Mouse (Mus musculus) embryonic fibroblast, embryonic 13.5 days (primary cell): ENCODE results near the gene Gigyf1. TPM values are rescaled to one million over a fixed set of nuclear protein-coding genes. Genes with fewer than 3 reads are reported as not detected.

Experiments
- H3K27ac ChIP-seq: 2 replicates; pipeline ENCODE4 v1.5.1; 2012; ENCODE audit warnings: low read length, control low read depth, inconsistent platforms; ENCODE audit not compliant: insufficient read depth
- H3K4me1 ChIP-seq: 2 replicates; pipeline ENCODE4 v1.6.1; 2011; ENCODE audit warnings: low read length; ENCODE audit not compliant: control insufficient read depth, insufficient read depth
- H3K4me3 ChIP-seq: 2 replicates; pipeline ENCODE4 v1.5.1; 2011; ENCODE audit warnings: mild to moderate bottlenecking, control low read depth, low read length; ENCODE audit not compliant: insufficient read depth
- CTCF ChIP-seq: IDR thresholded peaks from 2 replicates; pipeline ENCODE4 v1.5.1; 2011; ENCODE audit warnings: mild to moderate bottlenecking, control low read depth, low read length, moderate library complexity, borderline replicate concordance; ENCODE audit not compliant: insufficient read depth
- POLR2A ChIP-seq: IDR thresholded peaks from 2 replicates; pipeline ENCODE4 v1.6.1; 2011; ENCODE audit warnings: low read depth, mild to moderate bottlenecking, control low read depth, low read length, moderate library complexity
- polyA plus RNA-seq: library from polyadenylated mRNA; stranded (reverse); fragments of >200 nt; gene quantifications from 2 replicates; pipeline ENCODE4 v1.2.4, GENCODE M21; 2011; ENCODE audit warnings: low read depth; ENCODE audit not compliant: missing spikeins, insufficient read length

The Gigyf1 gene
- 12.1 and 17.7 TPM in 2 replicates for polyA plus RNA-seq

DNA sequence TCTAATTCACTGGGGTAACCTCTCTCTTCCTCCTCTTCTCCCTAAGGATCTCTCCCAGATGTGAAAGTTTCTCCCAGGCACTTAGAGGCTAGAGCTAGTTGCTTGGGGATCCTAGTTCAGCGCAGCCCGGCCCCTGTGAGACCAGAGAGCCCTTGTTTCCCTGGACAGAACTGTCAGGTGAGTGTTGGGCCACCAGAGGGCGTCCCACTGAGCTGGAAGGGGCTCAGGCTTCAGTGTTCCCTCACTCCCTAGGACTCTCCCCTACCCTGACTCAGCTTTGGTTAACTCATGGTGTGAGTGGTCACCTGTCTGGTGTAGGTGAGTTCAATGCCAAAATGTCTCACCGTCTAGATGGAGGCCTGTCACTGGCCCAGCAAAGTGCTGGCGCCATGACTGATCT lies at the start of gene Gigyf1:
Gene Gigyf1, plus strand, starts transcription at position 113 of the 400 bp plus-strand sequence.
- no peak within 1 kb of the TSS for H3K27ac ChIP-seq
- TF ChIP-seq CTCF = peak; percentile 42; the same call in 1 of the 2 replicates
- TF ChIP-seq POLR2A = no peak
- no peaks in the 10 kb centered on the region for H3K4me1 ChIP-seq
- no peak within 1 kb of the TSS for H3K4me3 ChIP-seq

DNA sequence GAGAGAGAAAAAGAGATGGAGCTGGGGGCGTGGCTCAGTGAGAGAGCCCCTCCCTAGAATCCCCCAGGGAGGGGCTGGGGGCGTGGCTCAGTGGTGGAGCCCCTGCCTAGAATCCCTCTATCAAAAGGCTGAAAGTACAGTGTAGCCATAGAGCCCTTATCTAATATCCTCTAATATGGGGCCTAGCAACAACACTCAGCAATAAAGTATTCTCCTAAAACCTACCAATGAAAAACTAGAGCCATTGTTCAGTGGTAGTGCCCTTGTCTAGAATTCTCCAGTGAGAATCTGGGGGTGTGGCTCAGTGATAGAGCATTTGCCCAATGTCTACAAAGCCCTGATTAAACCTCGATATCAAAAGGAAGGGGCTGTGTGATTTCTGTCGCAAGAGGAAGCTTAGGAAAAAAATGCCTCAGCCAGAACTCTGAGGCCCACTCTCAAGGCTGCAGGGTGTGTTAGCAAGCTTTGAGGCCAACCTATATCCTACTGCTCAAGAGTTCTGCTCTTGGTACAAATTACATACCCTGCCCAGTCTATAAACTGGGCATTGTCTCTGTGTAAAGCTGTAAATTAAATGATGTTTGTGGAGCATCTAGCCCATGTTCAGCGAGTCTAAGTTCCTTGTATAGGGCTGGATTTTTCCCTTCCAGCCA lies 46.0 kb upstream of the Gigyf1 start:
- no peaks in the 10 kb centered on the region for H3K4me1 ChIP-seq
- no peak for TF ChIP-seq POLR2A
- no peak overlapping the region for H3K27ac ChIP-seq
- no peak overlapping the region for H3K4me3 ChIP-seq

DNA sequence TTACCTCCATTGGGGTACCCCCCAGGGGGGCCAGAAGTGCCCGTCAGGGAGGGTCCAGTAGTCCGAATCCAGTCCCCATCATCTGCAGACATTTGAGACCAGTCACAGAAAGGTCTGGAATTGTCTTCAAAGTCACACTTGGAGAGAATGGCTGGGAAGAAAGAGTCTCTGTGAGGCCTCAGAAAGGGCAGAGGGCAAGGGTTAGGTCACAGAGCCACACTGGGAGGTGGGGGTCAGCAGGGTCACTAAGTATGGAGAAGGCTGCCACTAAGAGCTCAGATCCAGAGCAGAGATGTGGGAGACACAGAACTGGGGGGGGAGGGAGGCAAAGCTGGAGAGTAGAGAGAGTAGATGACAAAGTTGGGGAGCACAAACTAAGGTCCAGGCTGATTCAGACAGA lies 44.0 kb upstream of the Gigyf1 start:
- H3K27ac ChIP-seq = no peak overlapping the region

DNA sequence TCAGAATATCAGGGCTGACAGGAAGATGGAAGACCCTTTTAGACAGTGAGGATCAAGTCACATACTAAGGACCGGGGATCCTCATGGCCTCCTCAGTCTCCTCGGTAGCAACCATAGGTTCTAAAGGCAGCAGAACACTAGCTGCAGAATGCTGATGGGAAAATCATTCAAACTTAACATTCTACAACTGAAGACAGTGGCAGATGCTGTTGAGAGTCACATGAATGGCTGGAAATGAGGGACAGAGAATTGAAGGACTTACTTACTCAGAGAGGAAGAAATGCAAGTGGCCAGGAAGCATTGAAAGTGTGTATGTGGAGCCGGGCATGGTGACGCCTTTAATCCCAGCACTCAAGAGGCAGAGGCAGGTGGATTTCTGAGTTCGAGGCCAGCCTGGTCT lies 41.4 kb upstream of the Gigyf1 start, which contains the start of gene Zan:
Gene Zan, minus strand, starts transcription at position 101 of the 400 bp plus-strand sequence.
- Histone ChIP-seq H3K4me3 (no peak within 1 kb of the TSS), H3K4me1 (no peaks in the 10 kb centered on the region), H3K27ac (no peak within 1 kb of the TSS)
- TF ChIP-seq POLR2A (no peak), CTCF (no peak)

More for the DNA sequence above, 44.0 kb upstream of the Gigyf1 start:
- H3K4me3 ChIP-seq = no peak overlapping the region
- no peak for TF ChIP-seq POLR2A
- no peak for TF ChIP-seq CTCF
- H3K4me1 ChIP-seq = no peaks in the 10 kb centered on the region

DNA sequence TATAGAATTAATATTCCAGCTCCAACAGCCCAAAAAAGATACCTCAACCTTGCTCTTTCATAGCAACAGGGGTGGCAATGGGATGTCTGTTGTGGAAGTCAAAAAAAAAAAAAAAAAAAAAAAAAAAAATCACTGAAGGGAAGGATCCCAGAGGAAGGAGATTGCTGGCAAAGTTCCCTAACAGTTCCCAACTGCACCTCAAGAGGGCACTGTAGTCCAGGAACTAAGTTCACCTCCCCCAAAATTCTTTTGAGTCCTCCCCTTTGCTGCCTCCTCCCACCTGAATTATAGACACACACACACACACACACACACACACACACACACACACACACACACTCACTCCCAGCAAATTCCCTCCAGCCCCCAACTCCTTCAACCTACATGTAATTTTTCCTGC lies 37.2 kb upstream of the Gigyf1 start:
- TF ChIP-seq CTCF (no peak), POLR2A (no peak)
- Histone ChIP-seq H3K27ac (no peak overlapping the region), H3K4me1 (no peaks in the 10 kb centered on the region), H3K4me3 (no peak overlapping the region)

DNA sequence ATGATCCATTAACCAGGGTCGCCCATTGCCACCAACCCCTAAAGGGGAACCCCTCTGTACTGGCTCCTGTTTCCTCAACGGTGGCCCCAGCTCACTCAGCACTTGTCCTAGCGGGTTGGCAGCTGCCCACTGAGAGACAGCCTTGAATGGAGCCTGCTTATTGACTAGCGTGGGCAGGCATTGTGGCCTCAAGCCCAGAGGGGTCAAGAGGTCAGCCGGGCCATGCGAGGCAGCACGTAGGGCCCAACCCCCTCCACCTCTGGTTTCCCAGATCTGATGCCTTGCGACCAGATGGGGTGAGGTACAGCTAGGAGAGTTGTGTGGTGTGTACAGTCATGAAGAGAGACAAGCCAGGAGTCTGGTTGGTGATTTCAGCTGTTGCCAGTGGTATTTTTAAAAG lies 36.5 kb upstream of the Gigyf1 start:
- TF ChIP-seq POLR2A (no peak), CTCF (no peak)
- Histone ChIP-seq H3K4me1 (no peaks in the 10 kb centered on the region), H3K27ac (no peak overlapping the region), H3K4me3 (no peak overlapping the region)

DNA sequence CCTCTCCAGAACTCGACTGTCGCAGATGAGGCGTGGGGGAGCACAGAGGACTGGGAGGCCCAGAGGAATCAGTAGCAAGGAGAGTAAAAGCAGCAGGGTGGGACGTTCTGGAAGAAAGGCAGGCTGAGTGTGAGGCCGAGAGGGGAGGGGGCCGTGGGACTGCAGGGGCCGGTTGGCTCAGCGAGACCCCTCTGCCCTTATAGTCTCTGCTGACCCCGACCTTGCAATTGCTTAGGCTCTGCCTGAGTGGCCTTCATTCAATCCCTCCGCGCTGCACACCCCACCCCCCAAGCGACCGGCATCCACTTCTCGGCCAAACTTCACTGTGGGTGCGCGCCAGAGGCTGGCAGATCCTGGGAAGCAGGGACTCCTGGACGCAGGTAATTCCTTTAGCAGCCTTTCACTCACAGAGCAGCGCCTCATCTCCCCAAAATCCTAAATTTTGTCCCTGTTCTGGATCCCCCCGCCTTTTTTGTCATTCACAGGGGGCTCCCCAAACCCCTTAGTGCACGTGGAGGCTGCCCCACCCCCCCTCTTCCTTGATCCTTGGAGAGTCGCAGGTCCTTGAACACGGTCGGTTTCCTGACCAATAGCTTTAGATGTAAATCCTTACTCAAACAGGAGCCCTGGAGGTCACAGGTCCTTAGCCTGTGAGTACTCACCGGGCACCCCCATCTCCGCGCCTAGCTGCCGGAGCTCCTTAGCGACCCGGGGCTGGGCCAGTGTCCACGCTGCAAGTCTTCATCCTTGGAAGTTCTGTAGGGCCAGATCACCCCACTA lies 33.1 kb upstream of the Gigyf1 start:
- no peaks in the 10 kb centered on the region for H3K4me1 ChIP-seq
- H3K4me3 ChIP-seq = no peak overlapping the region
- no peak overlapping the region for H3K27ac ChIP-seq
- TF ChIP-seq CTCF = no peak
- no peak for TF ChIP-seq POLR2A

DNA sequence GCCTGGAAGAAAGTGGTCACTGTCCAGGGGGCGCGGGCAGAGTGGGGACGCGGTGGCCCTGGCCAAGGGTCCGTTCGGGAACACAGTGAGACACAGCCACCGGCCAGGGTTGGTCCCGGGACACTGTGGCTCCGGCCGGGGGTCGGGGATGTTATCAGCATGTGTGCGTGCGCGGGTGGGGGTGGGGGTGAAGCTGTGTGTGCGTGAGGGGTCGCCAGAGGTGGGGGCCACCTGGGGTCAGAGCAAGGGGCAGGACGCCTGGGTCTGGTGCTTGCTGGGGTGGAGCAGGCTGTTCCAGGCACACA lies 32.5 kb upstream of the Gigyf1 start:
- no peak overlapping the region for H3K27ac ChIP-seq
- H3K4me1 ChIP-seq = no peaks in the 10 kb centered on the region
- no peak for TF ChIP-seq POLR2A
- TF ChIP-seq CTCF = no peak
- H3K4me3 ChIP-seq = no peak overlapping the region

DNA sequence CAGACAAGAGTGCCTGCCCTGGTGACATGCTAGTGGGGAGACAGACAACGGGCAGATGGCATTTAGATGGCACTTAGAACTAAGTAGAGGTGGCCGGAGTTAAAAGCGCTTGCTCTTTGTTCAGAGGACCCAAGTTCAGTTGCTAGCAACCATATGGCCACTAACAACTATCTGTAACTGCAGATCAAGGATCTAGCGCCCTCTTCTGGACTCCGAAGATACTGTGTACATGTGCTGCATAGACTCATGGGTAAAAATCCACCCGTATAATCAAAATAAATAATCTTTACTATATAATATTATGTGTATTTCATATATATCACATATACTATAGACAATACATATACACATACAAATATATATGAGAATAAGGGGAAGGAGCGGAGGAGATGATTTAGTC lies 30.7 kb upstream of the Gigyf1 start:
- Histone ChIP-seq H3K4me1 (no peaks in the 10 kb centered on the region), H3K27ac (no peak overlapping the region), H3K4me3 (no peak overlapping the region)
- TF ChIP-seq CTCF = no peak
- no peak for TF ChIP-seq POLR2A

DNA sequence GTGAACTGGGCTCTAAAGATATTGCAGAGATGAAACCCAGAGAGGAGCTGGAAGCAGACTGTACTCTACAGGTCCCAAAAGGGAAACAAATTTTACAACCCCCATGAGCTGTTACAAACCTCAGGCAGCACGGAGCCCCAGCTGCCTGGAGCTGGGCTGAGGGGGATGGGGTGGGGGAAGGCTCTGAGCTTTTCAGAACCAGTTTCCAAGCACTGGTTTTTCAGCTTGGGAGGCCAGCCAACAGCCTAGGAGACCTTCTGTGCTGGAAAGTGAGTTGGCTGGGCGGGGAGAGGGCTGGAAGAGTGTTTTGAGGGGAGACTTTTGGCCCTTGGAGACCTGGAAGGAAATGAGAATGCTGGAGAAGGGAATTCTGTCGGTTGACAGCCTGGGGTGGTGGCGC lies 26.8 kb upstream of the Gigyf1 start:
- no peak for TF ChIP-seq POLR2A
- TF ChIP-seq CTCF = no peak
- Histone ChIP-seq H3K4me1 (no peaks in the 10 kb centered on the region), H3K4me3 (no peak overlapping the region), H3K27ac (no peak overlapping the region)
